In the genomic region with DNA sequence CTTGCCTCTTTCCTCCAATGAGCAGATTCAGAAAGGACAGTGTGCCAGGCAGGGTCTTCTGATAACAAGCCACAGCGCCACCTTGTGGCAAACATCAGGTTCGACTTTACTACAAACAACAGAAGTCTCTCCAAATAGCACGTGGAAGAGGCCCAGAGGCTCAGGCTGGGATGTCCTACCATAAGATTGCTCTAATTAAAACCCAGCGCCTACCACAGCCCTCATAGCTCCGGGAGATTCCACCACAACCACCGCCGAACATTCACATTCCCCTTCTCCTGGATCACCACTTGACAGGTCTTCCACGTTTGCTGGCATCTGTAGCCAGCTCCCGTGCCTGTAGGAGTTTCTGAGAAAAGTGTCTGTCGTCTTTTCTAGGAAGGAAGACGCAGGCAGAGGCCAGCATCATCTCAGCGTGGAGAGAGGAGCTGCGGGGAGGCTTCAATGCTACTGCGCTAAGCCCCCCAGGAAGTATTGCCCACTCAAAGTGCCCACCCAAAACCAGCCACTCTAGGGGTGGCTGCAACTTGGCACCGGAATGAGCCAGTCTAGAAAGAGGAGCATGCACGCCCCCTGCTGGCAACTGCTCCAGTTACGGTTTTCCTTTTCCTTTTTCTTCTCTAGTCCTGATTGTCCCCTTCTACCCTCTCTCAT, we compare ENCODE assay signal across 9 mouse cellular contexts. TPM values are rescaled to one million over a fixed set of nuclear protein-coding genes. Genes with fewer than 3 reads are reported as not detected.
DNase-seq lines count a peak whose midpoint lies in the region; ATAC-seq and TF ChIP-seq lines count a peak whose summit lies in the region.
"Had no signal": no experiment of that assay in that cellular context is flagged by ENCODE, and none has a peak within 500 bp of the region (broad histone marks: within the 10 kb centered on the region; RNA-seq: fewer than 3 reads in every experiment).

No protein-coding gene starts in this region.

- H3K27ac ChIP-seq in gastrocnemius, adult 2 months: peak overlapping the region; percentile 88
- H3K27ac ChIP-seq in limb, embryonic 11.5 days (replicated peaks; ENCODE audit: low read depth, low read length): no peak overlapping the region
- H3K27ac ChIP-seq in midbrain, embryonic 12.5 days (replicated peaks): no peak overlapping the region
- no peak overlapping the region for H3K27ac ChIP-seq in small intestine, adult 2 months (ENCODE audit: insufficient read depth, low read depth, low read length)

- no peaks in the 10 kb centered on the region for H3K36me3 ChIP-seq in limb, embryonic 11.5 days (ENCODE audit: control insufficient read depth, insufficient read depth, low read length)
- no peaks in the 10 kb centered on the region for H3K36me3 ChIP-seq in midbrain, embryonic 12.5 days
- H3K36me3 ChIP-seq in small intestine, adult 2 months (ENCODE audit: control insufficient read depth, insufficient read depth, low read length): no peaks in the 10 kb centered on the region

- no peaks in the 10 kb centered on the region for H3K9me3 ChIP-seq in limb, embryonic 11.5 days (ENCODE audit: control insufficient read depth, low read length)
- no peaks in the 10 kb centered on the region for H3K9me3 ChIP-seq in midbrain, embryonic 12.5 days

- H3K4me1 ChIP-seq in limb, embryonic 11.5 days (ENCODE audit: control insufficient read depth, insufficient read depth, low read length): peaks cover 20% of the 10 kb centered on the region
- H3K4me1 ChIP-seq in midbrain, embryonic 12.5 days: peaks cover 7% of the 10 kb centered on the region
- peaks cover 4% of the 10 kb centered on the region; the same call in 1 of the 2 replicates for H3K4me1 ChIP-seq in small intestine, adult 2 months (ENCODE audit: control insufficient read depth, insufficient read depth, insufficient read length, low read length)

- 0 out of 2 replicates have a peak overlapping the region, but pooled peaks have one; percentile 43 for H3K9ac ChIP-seq in limb, embryonic 11.5 days (ENCODE audit: low read length)
- no peak overlapping the region for H3K9ac ChIP-seq in midbrain, embryonic 12.5 days (replicated peaks)

- 8% methylated on average over 17 of the region's 17 CpGs for WGBS in limb, embryonic 11.5 days
- WGBS in midbrain, embryonic 12.5 days: 9% methylated on average over 17 of the region's 17 CpGs
- 8% methylated on average over 17 of the region's 17 CpGs for WGBS in small intestine, adult 2 months

- DNase-seq in heart, adult 11 months: peak; percentile 96
- no peak for DNase-seq in heart, adult 8-10 months (ENCODE audit: low spot score)
- DNase-seq in cerebellum, postnatal 25 days: peak; percentile 66 to 81
- peak; percentile 76 for DNase-seq in gastrocnemius, adult 2 months
- DNase-seq in induced T-regulatory cell, adult 2 months (ENCODE audit: low read depth): peak; percentile 91
- DNase-seq in limb, embryonic 11.5 days (ENCODE audit: low spot score): peak; percentile 86

- H3K4me3 ChIP-seq in gastrocnemius, adult 2 months: peak overlapping the region; percentile 62
- no peak overlapping the region for H3K4me3 ChIP-seq in limb, embryonic 11.5 days (ENCODE audit: low read depth, low read length)
- peak overlapping the region; percentile 24 for H3K4me3 ChIP-seq in midbrain, embryonic 12.5 days
- peak overlapping the region; percentile 40 for H3K4me3 ChIP-seq in small intestine, adult 2 months (ENCODE audit: low read depth, low read length)

- no peak for ATAC-seq in limb, embryonic 11.5 days (ENCODE audit: insufficient number of reproducible peaks, low FRiP score, low TSS enrichment, low read depth)
- peak; percentile 38; the same call in 1 of the 2 replicates for ATAC-seq in midbrain, embryonic 12.5 days (ENCODE audit: low FRiP score, low read depth)
- ATAC-seq: Patski had no signal

- intact Hi-C loops in gastrocnemius, adult 2 months (cut with DNase I): loop anchor here (5.0 kb wide), 1 partner anchor 176 kb away; no protein-coding TSS in a partner anchor

- H3K4me2 ChIP-seq in limb, embryonic 11.5 days (ENCODE audit: low read depth, severe bottlenecking): peak overlapping the region; percentile 42; the same call in 1 of the 2 replicates
- peak overlapping the region; percentile 44 for H3K4me2 ChIP-seq in midbrain, embryonic 12.5 days (replicated peaks)

- peak; percentile 70 for TF ChIP-seq CTCF in gastrocnemius, adult 2 months (IDR thresholded peaks at IDR 0.05)
- TF ChIP-seq CTCF in small intestine, adult 2 months (IDR thresholded peaks at IDR 0.05; ENCODE audit: extremely low read depth, insufficient read length, insufficient replicate concordance, low read depth, low read length): peak; percentile 67; the same call in 1 of the 2 replicates

- TF ChIP-seq POLR2A in small intestine, adult 2 months (IDR thresholded peaks at IDR 0.05; ENCODE audit: low read depth, low read length): no peak; the same call in 1 of the 2 replicates

- H3K27me3 ChIP-seq in limb, embryonic 11.5 days (ENCODE audit: control insufficient read depth, insufficient read depth, low read length): no peaks in the 10 kb centered on the region
- H3K27me3 ChIP-seq in midbrain, embryonic 12.5 days: no peaks in the 10 kb centered on the region
- H3K27me3 ChIP-seq in small intestine, adult 2 months (ENCODE audit: control insufficient read depth, insufficient read depth, low read length): no peaks in the 10 kb centered on the region
- H3K27me3 ChIP-seq: Patski had no signal

RNA-seq across cellular contexts. Expression of gene Comtd1, which starts 4.8 kb away (rescaled TPM):
- 10 to 100 TPM in 2 of 4 experiments, 1 to 10 TPM in 2; 8.4 to 12.0 (median 10.3) TPM for total RNA-seq in heart, adult 8-10 months (2022)
- total RNA-seq in gastrocnemius, adult 2 months (2021): 10 to 100 TPM in 1 of 2 experiments, 1 to 10 TPM in 1; 8.8 to 13.0 TPM
- 14.3 and 18.7 TPM in 2 replicates for polyA plus RNA-seq in limb, embryonic 11.5 days (2014; fragmentation: Nextera tagmentation; extraction: Ambion mirVana)
- 13.4 and 14.6 TPM in 2 replicates for polyA plus RNA-seq in midbrain, embryonic 12.5 days (2016; fragmentation: Nextera tagmentation; extraction: Ambion mirVana)
- 58.7 and 137 TPM in 2 replicates for polyA plus RNA-seq in small intestine, adult 2 months (2012; rRNA removed)

RNA-seq across cellular contexts. Expression of gene Vdac2, which starts 28.5 kb away (rescaled TPM):
- total RNA-seq in heart, adult 8-10 months (2022): 100 to 1,000 TPM; 468 to 498 (median 480) TPM
- total RNA-seq in gastrocnemius, adult 2 months (2021): 100 to 1,000 TPM; 320 to 332 TPM
- 298 and 313 TPM in 2 replicates for polyA plus RNA-seq in limb, embryonic 11.5 days (2014; fragmentation: Nextera tagmentation; extraction: Ambion mirVana)
- 253 and 275 TPM in 2 replicates for polyA plus RNA-seq in midbrain, embryonic 12.5 days (2016; fragmentation: Nextera tagmentation; extraction: Ambion mirVana)
- 131 and 371 TPM in 2 replicates for polyA plus RNA-seq in small intestine, adult 2 months (2012; rRNA removed)
